Mouse (Mus musculus): ENCODE data around the gene Cep19. TPM values are rescaled to one million over a fixed set of nuclear protein-coding genes. Genes with fewer than 3 reads are reported as not detected.

Cep19 gene
- total RNA-seq (2012; rRNA removed): 8.9 and 11.9 TPM in 2 replicates

DNA sequence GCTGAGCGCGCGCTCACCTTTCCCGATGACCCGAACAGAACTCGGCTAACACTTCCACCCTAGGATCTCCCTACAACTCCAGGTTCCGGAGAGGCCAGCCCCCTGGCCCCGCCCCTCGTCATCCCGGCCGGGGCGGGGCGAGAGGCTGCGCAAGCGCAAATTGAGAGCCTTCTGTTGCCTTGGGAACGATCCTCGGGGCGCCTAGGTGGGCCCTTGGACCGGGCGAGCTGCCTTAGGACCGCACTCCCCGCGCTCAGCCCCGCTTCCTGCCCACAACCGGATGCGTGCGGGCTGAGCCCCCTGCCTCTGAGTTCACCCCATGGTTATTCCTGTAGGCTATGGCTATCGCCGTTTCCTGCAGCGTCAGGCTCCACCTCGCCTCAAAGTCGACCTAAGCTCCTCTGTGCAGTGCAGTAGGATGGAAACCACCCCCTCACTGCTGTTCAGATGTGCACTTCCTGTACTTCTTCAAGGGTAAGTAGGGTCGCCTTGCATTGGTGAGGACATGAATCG is at the start of gene Cep19, which contains the start of gene Pigx:
TSS of gene Cep19 (plus strand) at position 163 of the 513 bp plus-strand sequence.
TSS of gene Pigx (minus strand) at position 103 of the 513 bp plus-strand sequence.
- TF ChIP-seq ZC3H11A (IDR thresholded peaks at IDR 0.05; ENCODE audit: borderline replicate concordance, low read depth, low read length) (no peak), MAFK (IDR thresholded peaks at IDR 0.05; ENCODE audit: insufficient read depth, low read depth, low read length) (no peak), CHD2 (IDR thresholded peaks at IDR 0.05; ENCODE audit: low read depth, low read length) (no peak), ZNF384 (IDR thresholded peaks at IDR 0.05; ENCODE audit: low read depth, low read length) (no peak), HCFC1 (IDR thresholded peaks at IDR 0.05; ENCODE audit: borderline replicate concordance, insufficient read depth, low read length) (no peak)
- DNase-seq (ENCODE audit: low read depth, low spot score): peak; percentile 89
- peaks cover 0 to 3% of the 10 kb centered on the region in 2 experiments; a peak in 1 of 4 replicates for H3K4me1 ChIP-seq (ENCODE audit: control insufficient read depth in 2 of 2, insufficient read depth in 2 of 2, low read length in 2 of 2, poor library complexity in 1 of 2)
- H3K4me3 ChIP-seq (ENCODE audit: insufficient read depth in 1 of 2, low read depth in 1 of 2, low read length in 2 of 2, poor library complexity in 1 of 2, severe bottlenecking in 1 of 2): peak within 1 kb of the TSS; percentile 77 to 79
- no peaks in the 10 kb centered on the region for H3K9me3 ChIP-seq (ENCODE audit: control insufficient read depth, insufficient read depth, low read depth, low read length)
- peak within 1 kb of the TSS; percentile 23; the same call in 1 of the 2 replicates for H3K27ac ChIP-seq (ENCODE audit: insufficient read depth, low read depth, low read length, poor library complexity, severe bottlenecking)
- in situ Hi-C loops (cut with MboI; ENCODE audit: low sequenced_read_pairs in 2 of 2, unreplicated experiment in 2 of 2): no loop called here
- peaks cover 1% of the 10 kb centered on the region; the same call in 1 of the 2 replicates for H3K36me3 ChIP-seq (ENCODE audit: control insufficient read depth, insufficient read depth, low read length, poor library complexity, severe bottlenecking)
- peak within 1 kb of the TSS; percentile 79 for H3K9ac ChIP-seq (ENCODE audit: insufficient read depth, low read depth, low read length, poor library complexity, severe bottlenecking)

DNA sequence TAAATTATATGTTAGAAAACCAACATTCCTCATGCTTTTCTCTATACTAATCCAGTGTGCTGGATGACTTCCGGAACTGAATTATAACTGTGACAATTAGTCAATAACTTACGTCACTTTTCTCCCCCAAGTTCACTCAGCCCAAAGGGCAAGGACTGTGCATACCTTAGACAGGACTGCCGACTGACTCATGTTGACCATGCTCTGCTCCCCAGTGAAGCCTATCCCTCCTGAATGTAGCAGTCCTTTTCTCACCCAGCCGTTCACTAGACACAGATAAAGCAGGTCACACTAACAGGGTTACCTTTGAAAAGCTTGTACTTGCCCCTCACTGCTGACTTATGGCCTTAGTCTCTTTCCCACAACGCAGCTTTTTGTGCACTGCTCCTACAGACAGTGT is 40.8 kb upstream of the Cep19 start:
- TF ChIP-seq MAFK (IDR thresholded peaks at IDR 0.05; ENCODE audit: insufficient read depth, low read depth, low read length) (no peak), ZNF384 (IDR thresholded peaks at IDR 0.05; ENCODE audit: low read depth, low read length) (no peak), ZC3H11A (IDR thresholded peaks at IDR 0.05; ENCODE audit: borderline replicate concordance, low read depth, low read length) (no peak), HCFC1 (IDR thresholded peaks at IDR 0.05; ENCODE audit: borderline replicate concordance, insufficient read depth, low read length) (no peak), CHD2 (IDR thresholded peaks at IDR 0.05; ENCODE audit: low read depth, low read length) (no peak)
- DNase-seq (ENCODE audit: low read depth, low spot score): no peak
- H3K4me3 ChIP-seq (ENCODE audit: insufficient read depth in 1 of 2, low read depth in 1 of 2, low read length in 2 of 2, poor library complexity in 1 of 2, severe bottlenecking in 1 of 2): no peak overlapping the region
- no peaks in the 10 kb centered on the region for H3K9me3 ChIP-seq (ENCODE audit: control insufficient read depth, insufficient read depth, low read depth, low read length)
- H3K9ac ChIP-seq (ENCODE audit: insufficient read depth, low read depth, low read length, poor library complexity, severe bottlenecking): no peak overlapping the region
- no peaks in the 10 kb centered on the region; a peak in 1 of 4 replicates for H3K4me1 ChIP-seq (ENCODE audit: control insufficient read depth in 2 of 2, insufficient read depth in 2 of 2, low read length in 2 of 2, poor library complexity in 1 of 2)
- in situ Hi-C loops (cut with MboI; ENCODE audit: low sequenced_read_pairs in 2 of 2, unreplicated experiment in 2 of 2): no loop called here
- H3K27ac ChIP-seq (ENCODE audit: insufficient read depth, low read depth, low read length, poor library complexity, severe bottlenecking): no peak overlapping the region
- no peaks in the 10 kb centered on the region for H3K36me3 ChIP-seq (ENCODE audit: control insufficient read depth, insufficient read depth, low read length, poor library complexity, severe bottlenecking)

DNA sequence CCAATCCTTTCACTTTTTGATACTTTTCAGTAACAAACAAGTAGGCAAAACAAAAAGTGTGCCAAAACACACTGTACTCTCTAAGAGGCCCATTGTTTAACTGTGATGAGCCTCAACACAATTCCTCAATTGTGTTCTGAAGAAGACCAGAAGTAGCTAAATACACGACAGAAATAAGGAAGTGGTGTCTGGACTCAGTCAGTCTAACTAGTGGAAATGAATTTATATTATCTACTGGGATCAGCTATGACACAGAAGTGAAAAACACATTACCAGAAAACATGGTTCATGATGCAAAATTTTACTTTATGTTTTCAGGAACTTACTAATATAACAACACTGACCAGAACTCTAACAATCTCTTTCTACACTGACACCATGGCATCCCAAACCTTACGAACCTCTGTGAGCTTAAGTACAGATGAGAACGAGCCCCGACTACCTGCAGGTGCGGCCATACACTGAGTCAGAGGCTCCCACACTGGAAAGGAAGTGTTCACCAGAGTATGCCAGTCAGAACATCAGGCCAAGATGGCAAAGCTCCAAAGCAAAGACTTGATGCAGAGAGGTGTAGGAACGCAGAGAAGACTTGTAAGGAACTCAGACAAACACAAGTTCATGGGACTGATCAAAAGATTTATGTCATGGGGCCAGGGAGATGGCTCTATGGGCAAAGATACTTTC is 39.6 kb upstream of the Cep19 start:
- Histone ChIP-seq H3K9ac (ENCODE audit: insufficient read depth, low read depth, low read length, poor library complexity, severe bottlenecking) (no peak overlapping the region), H3K4me3 (ENCODE audit: insufficient read depth in 1 of 2, low read depth in 1 of 2, low read length in 2 of 2, poor library complexity in 1 of 2, severe bottlenecking in 1 of 2) (no peak overlapping the region), H3K27ac (ENCODE audit: insufficient read depth, low read depth, low read length, poor library complexity, severe bottlenecking) (no peak overlapping the region), H3K36me3 (ENCODE audit: control insufficient read depth, insufficient read depth, low read length, poor library complexity, severe bottlenecking) (no peaks in the 10 kb centered on the region), H3K4me1 (ENCODE audit: control insufficient read depth in 2 of 2, insufficient read depth in 2 of 2, low read length in 2 of 2, poor library complexity in 1 of 2) (no peaks in the 10 kb centered on the region; a peak in 1 of 4 replicates), H3K9me3 (ENCODE audit: control insufficient read depth, insufficient read depth, low read depth, low read length) (no peaks in the 10 kb centered on the region)
- DNase-seq (ENCODE audit: low read depth, low spot score): no peak
- in situ Hi-C loops (cut with MboI; ENCODE audit: low sequenced_read_pairs in 2 of 2, unreplicated experiment in 2 of 2): no loop called here
- no peak for TF ChIP-seq CHD2 (IDR thresholded peaks at IDR 0.05; ENCODE audit: low read depth, low read length)
- no peak for TF ChIP-seq ZC3H11A (IDR thresholded peaks at IDR 0.05; ENCODE audit: borderline replicate concordance, low read depth, low read length)
- no peak for TF ChIP-seq MAFK (IDR thresholded peaks at IDR 0.05; ENCODE audit: insufficient read depth, low read depth, low read length)
- no peak for TF ChIP-seq ZNF384 (IDR thresholded peaks at IDR 0.05; ENCODE audit: low read depth, low read length)
- no peak for TF ChIP-seq HCFC1 (IDR thresholded peaks at IDR 0.05; ENCODE audit: borderline replicate concordance, insufficient read depth, low read length)

DNA sequence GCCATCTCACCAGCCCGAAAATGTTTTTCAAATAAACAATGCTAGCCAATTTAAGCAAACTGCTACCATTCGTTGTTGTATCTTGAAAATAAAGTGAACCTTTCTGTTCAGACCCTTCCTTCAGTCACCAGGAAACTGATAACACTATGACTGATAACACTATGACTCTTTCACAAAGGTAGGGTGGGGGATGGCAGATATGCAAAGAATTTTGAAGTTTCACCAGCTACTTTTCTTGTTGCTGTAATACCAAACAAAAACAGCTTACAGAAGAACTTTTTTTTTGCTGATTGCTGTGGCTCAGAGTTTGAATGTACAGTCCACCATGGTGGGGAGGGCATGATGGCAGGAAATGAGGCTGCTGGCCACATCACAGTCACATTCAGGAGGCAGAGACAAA is 37.4 kb upstream of the Cep19 start:
- in situ Hi-C loops (cut with MboI; ENCODE audit: low sequenced_read_pairs in 2 of 2, unreplicated experiment in 2 of 2): no loop called here

More for the DNA sequence above, 37.4 kb upstream of the Cep19 start:
- no peak for DNase-seq (ENCODE audit: low read depth, low spot score)
- H3K9ac ChIP-seq (ENCODE audit: insufficient read depth, low read depth, low read length, poor library complexity, severe bottlenecking): no peak overlapping the region
- H3K9me3 ChIP-seq (ENCODE audit: control insufficient read depth, insufficient read depth, low read depth, low read length): no peaks in the 10 kb centered on the region
- peaks cover 0 to 5% of the 10 kb centered on the region in 2 experiments; a peak in 1 of 4 replicates for H3K4me1 ChIP-seq (ENCODE audit: control insufficient read depth in 2 of 2, insufficient read depth in 2 of 2, low read length in 2 of 2, poor library complexity in 1 of 2)
- no peak for TF ChIP-seq ZC3H11A (IDR thresholded peaks at IDR 0.05; ENCODE audit: borderline replicate concordance, low read depth, low read length)
- TF ChIP-seq ZNF384 (IDR thresholded peaks at IDR 0.05; ENCODE audit: low read depth, low read length): no peak
- H3K27ac ChIP-seq (ENCODE audit: insufficient read depth, low read depth, low read length, poor library complexity, severe bottlenecking): no peak overlapping the region
- no peak overlapping the region for H3K4me3 ChIP-seq (ENCODE audit: insufficient read depth in 1 of 2, low read depth in 1 of 2, low read length in 2 of 2, poor library complexity in 1 of 2, severe bottlenecking in 1 of 2)
- no peaks in the 10 kb centered on the region for H3K36me3 ChIP-seq (ENCODE audit: control insufficient read depth, insufficient read depth, low read length, poor library complexity, severe bottlenecking)
